Mouse (Mus musculus) splenic B cell, adult 2 months (primary cell): Measurements from ENCODE around the gene Nckap5l.
"Not testable (repeated sequence)": the region's sequence is repeated elsewhere in the genome, so short reads cannot be mapped to it uniquely, and the experiment has no call there.

Experiments
- DNase-seq: peaks from one replicate; pipeline ENCODE4 v3.0.0-alpha.2; 2011; ENCODE audit warnings: low read depth, low spot score
- H3K27me3 ChIP-seq: 2 replicates; pipeline ENCODE4 v1.6.1; 2012; ENCODE audit warnings: mild to moderate bottlenecking, low read length, moderate library complexity, mixed read lengths; ENCODE audit not compliant: control insufficient read depth, poor library complexity, insufficient read depth, severe bottlenecking
- H3K36me3 ChIP-seq: 2 replicates; pipeline ENCODE4 v1.6.1; 2012; ENCODE audit warnings: mild to moderate bottlenecking, low read length, moderate library complexity, mixed read lengths; ENCODE audit not compliant: control insufficient read depth, poor library complexity, insufficient read depth, severe bottlenecking

The Nckap5l gene

GRCm38 (mm10) chr15:99449751-99450280, 7.7 kb downstream of the Nckap5l start:
- H3K27me3 ChIP-seq, result no peaks in the 10 kb centered on the region
- H3K36me3 ChIP-seq, result no peaks in the 10 kb centered on the region
- DNase-seq, result no peak

GRCm38 (mm10) chr15:99449131-99449750, 8.3 kb downstream of the Nckap5l start:
- Histone ChIP-seq H3K36me3 (no peaks in the 10 kb centered on the region), H3K27me3 (no peaks in the 10 kb centered on the region)
- no peak for DNase-seq

- H3K27me3 ChIP-seq, DNase-seq, H3K36me3 ChIP-seq: not testable (repeated sequence)
Measured at GRCm38 (mm10) chr15:99446136-99446535, 11.4 kb downstream of the Nckap5l start.

- Histone ChIP-seq H3K27me3 (no peaks in the 10 kb centered on the region), H3K36me3 (no peaks in the 10 kb centered on the region)
- no peak for DNase-seq
Measured at GRCm38 (mm10) chr15:99445567-99445966, 12.0 kb downstream of the Nckap5l start.

- Histone ChIP-seq H3K27me3 (no peaks in the 10 kb centered on the region), H3K36me3 (no peaks in the 10 kb centered on the region)
- DNase-seq, result no peak
Measured at GRCm38 (mm10) chr15:99442358-99442757, 15.2 kb downstream of the Nckap5l start.

- no peak for DNase-seq
- no peaks in the 10 kb centered on the region for H3K36me3 ChIP-seq
- H3K27me3 ChIP-seq, result no peaks in the 10 kb centered on the region
Measured at GRCm38 (mm10) chr15:99440816-99441457, 16.6 kb downstream of the Nckap5l start.

GRCm38 (mm10) chr15:99440112-99440815, 17.3 kb downstream of the Nckap5l start:
- no peak for DNase-seq
- Histone ChIP-seq H3K36me3 (no peaks in the 10 kb centered on the region), H3K27me3 (no peaks in the 10 kb centered on the region)

GRCm38 (mm10) chr15:99438966-99439698, 18.4 kb downstream of the Nckap5l start:
- Histone ChIP-seq H3K27me3 (no peaks in the 10 kb centered on the region), H3K36me3 (no peaks in the 10 kb centered on the region)
- DNase-seq, result no peak

- no peaks in the 10 kb centered on the region for H3K27me3 ChIP-seq
- no peaks in the 10 kb centered on the region for H3K36me3 ChIP-seq
- DNase-seq, result no peak
Measured at GRCm38 (mm10) chr15:99433913-99434312, 23.6 kb downstream of the Nckap5l start.

- Histone ChIP-seq H3K36me3 (no peaks in the 10 kb centered on the region), H3K27me3 (no peaks in the 10 kb centered on the region)
- no peak for DNase-seq
Measured at GRCm38 (mm10) chr15:99433081-99433718, 24.3 kb downstream of the Nckap5l start.

GRCm38 (mm10) chr15:99431967-99432366, 25.6 kb downstream of the Nckap5l start:
- DNase-seq, result no peak
- no peaks in the 10 kb centered on the region for H3K36me3 ChIP-seq
- H3K27me3 ChIP-seq, result no peaks in the 10 kb centered on the region; the same call in 1 of the 2 replicates

- Histone ChIP-seq H3K36me3 (no peaks in the 10 kb centered on the region), H3K27me3 (no peaks in the 10 kb centered on the region; the same call in 1 of the 2 replicates)
- DNase-seq, result no peak
Measured at GRCm38 (mm10) chr15:99431504-99431903, 26.0 kb downstream of the Nckap5l start.

GRCm38 (mm10) chr15:99431063-99431462, 26.5 kb downstream of the Nckap5l start:
- no peak for DNase-seq
- Histone ChIP-seq H3K36me3 (no peaks in the 10 kb centered on the region), H3K27me3 (no peaks in the 10 kb centered on the region; the same call in 1 of the 2 replicates)

- Histone ChIP-seq H3K27me3 (no peaks in the 10 kb centered on the region; the same call in 1 of the 2 replicates), H3K36me3 (no peaks in the 10 kb centered on the region)
- no peak for DNase-seq
Measured at GRCm38 (mm10) chr15:99430394-99430793, 27.2 kb downstream of the Nckap5l start.
